Mouse (Mus musculus): ENCODE measurements around the gene Castor2. TPM values are rescaled to one million over a fixed set of nuclear protein-coding genes. Genes with fewer than 3 reads are reported as not detected.

Castor2 gene
- polyA plus RNA-seq, 1 experiment from 2014 or later: 12.8 TPM

DNA sequence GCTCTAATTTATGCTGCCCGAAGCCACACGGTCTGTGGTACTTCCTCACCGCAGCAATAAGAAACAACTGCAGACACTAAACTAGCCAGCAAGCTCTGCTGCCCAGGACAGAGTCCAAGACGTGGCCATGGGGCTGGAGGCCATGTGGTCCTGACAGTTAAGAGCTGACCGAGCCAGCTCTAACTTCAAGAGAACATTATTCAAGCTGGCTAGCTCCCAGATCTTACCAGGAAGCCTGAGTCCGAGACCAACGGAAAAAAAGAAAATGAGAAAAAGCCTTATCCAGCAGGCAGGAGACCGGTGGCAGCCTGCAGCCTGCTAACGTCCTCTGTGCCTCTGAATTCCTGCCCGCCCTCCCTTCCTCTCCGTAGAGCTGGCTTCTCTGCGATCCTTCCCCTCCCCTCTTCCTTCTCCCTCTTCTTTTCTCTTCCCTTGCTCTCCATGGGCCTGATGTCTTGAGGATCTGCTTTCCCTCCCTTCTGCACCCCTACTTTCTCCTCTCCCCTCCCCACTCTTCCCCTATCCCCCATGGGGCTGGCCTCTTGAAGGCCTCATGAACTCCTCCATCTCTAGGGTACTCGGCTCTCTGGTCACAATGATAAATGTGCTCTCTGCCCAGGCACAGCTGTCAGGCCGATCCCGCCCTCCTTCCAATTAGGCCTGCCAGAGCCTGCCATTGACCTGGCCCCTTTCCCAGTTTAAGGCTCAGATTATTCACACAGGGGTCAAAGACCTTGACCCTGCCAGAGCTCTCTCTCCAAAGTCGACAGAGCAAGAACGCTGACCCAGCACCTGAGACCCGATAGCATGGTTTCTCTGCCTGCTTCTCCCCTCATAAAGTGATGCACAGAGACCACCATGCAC is 18.6 kb upstream of the Castor2 start:
- Histone ChIP-seq H3K4me3 (replicated peaks) (no peak overlapping the region), H3K36me3 (no peaks in the 10 kb centered on the region), H3K4me1 (peaks cover 11% of the 10 kb centered on the region), H3K27ac (no peak overlapping the region), H3K9me3 (replicated peaks) (0 out of 2 replicates have a peak, but pooled peaks cover 2% of the 10 kb centered on the region), H3K4me2 (peak overlapping the region; percentile 30; the same call in 1 of the 2 replicates), H3K27me3 (no peaks in the 10 kb centered on the region), H3K9ac (no peak overlapping the region)
- WGBS: 12% methylated on average over 18 of the region's 18 CpGs
- ATAC-seq (replicated peaks; ENCODE audit: low FRiP score): peak; percentile 40; the same call in 1 of the 2 replicates

DNA sequence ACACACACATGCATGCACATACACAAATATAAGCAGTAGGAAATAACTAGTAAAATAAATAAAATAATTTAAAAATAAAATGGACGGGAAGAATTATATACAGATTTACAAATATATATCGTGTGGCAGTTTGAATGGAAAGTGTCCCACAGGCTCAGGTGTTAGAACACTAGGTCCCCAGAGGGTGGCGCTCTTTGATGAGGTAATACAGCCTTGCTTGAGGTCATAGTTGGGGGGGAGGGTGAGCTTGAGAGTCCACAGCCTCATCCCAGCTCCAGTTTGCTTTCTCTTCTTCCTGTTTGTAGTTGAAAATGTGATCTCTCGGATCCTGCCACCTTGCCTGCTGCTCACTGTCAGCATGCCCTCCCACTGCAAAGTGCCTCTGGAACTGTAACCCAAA is 14.3 kb upstream of the Castor2 start:
- Histone ChIP-seq H3K4me1 (peaks cover 11% of the 10 kb centered on the region), H3K9me3 (replicated peaks) (no peaks in the 10 kb centered on the region), H3K4me2 (no peak overlapping the region), H3K36me3 (no peaks in the 10 kb centered on the region), H3K27ac (no peak overlapping the region), H3K27me3 (no peaks in the 10 kb centered on the region), H3K9ac (no peak overlapping the region), H3K4me3 (replicated peaks) (no peak overlapping the region)
- 78% methylated on average over 4 of the region's 4 CpGs for WGBS
- ATAC-seq (replicated peaks; ENCODE audit: low FRiP score): no peak

DNA sequence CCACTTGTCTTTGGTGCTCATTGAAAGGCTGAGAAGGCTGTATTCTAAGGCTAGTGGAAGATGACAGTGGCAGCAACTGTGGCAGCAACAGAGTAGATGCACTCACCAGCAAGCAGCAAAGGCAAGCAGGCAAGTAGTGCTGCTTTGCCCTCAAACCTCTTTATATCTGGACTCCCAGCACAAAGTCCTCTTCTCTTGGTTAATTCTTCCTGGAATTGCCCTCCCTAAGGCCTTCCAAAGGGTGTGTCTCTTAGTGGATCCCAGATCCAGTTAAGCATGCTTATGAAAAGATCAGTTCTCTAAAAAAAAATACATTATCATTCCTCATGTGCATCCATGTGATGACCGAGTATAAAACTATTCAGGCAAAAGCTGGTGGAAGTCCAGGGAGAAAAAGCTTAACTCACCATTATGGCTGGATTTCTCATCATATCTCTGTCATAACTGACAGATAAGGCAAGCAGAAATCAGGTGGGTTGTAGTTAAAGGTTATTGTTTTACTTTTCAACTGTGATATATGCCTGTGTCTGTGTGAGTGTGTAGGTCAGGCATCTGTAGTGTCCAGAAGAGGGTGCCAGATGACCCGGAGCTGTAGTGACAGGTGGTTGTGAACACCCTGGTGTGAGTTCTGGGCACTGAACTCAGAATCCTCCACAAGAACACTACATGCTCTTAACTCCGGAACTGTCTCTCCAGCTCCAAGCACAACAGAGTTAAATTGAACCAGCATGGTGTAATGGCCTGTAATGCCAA is 13.4 kb upstream of the Castor2 start:
- whole genome bisulfite sequencing: 69% methylated on average over 3 of the region's 3 CpGs
- Histone ChIP-seq H3K9ac (no peak overlapping the region), H3K36me3 (no peaks in the 10 kb centered on the region), H3K27me3 (no peaks in the 10 kb centered on the region), H3K9me3 (replicated peaks) (no peaks in the 10 kb centered on the region), H3K27ac (no peak overlapping the region), H3K4me3 (replicated peaks) (no peak overlapping the region), H3K4me2 (no peak overlapping the region), H3K4me1 (peaks cover 4% of the 10 kb centered on the region)
- no peak for ATAC-seq (replicated peaks; ENCODE audit: low FRiP score)

- Histone ChIP-seq H3K9me3 (replicated peaks) (no peaks in the 10 kb centered on the region), H3K36me3 (no peaks in the 10 kb centered on the region), H3K27ac (no peak overlapping the region), H3K27me3 (no peaks in the 10 kb centered on the region), H3K4me2 (no peak overlapping the region), H3K9ac (no peak overlapping the region), H3K4me3 (replicated peaks) (no peak overlapping the region), H3K4me1 (no peaks in the 10 kb centered on the region)
- 75% methylated on average over 5 of the region's 5 CpGs for WGBS
- no peak for ATAC-seq (replicated peaks; ENCODE audit: low FRiP score)
Measured at GRCm38 (mm10) chr5:134087211-134087610, 12.3 kb upstream of the Castor2 start.

DNA sequence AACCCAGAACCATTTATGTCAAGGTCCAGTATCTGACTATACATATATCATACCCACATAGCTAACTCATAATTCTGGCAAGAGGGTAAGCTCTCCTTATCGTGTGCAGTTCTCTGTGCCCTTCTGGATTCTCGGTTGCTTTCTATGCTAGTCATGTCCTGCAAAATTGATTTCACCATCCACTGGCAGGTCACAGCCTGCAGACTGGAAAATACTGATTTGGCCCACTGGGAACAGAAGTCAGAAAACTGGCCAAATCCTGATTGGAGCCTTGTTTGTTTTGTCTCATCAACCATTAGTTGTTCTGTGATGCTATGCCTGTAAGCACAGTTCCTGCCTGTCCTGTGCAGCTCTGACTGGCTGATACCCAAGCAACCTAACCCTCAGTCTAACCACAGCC is 3.7 kb upstream of the Castor2 start:
- Histone ChIP-seq H3K4me1 (peaks cover 19% of the 10 kb centered on the region), H3K36me3 (no peaks in the 10 kb centered on the region), H3K9ac (no peak overlapping the region), H3K27me3 (no peaks in the 10 kb centered on the region), H3K4me3 (replicated peaks) (no peak overlapping the region), H3K4me2 (no peak overlapping the region), H3K9me3 (replicated peaks) (no peaks in the 10 kb centered on the region), H3K27ac (no peak overlapping the region)
- WGBS: 86% methylated on average over 2 of the region's 2 CpGs
- no peak for ATAC-seq (replicated peaks; ENCODE audit: low FRiP score)

- ATAC-seq (replicated peaks; ENCODE audit: low FRiP score): peak; percentile 13; the same call in 1 of the 2 replicates
- Histone ChIP-seq H3K36me3 (no peaks in the 10 kb centered on the region), H3K4me2 (peak overlapping the region; percentile 91), H3K9ac (peak overlapping the region; percentile 74; the same call in 1 of the 2 replicates), H3K27ac (peak overlapping the region; percentile 91), H3K9me3 (replicated peaks) (no peaks in the 10 kb centered on the region), H3K27me3 (no peaks in the 10 kb centered on the region), H3K4me3 (replicated peaks) (peak overlapping the region; percentile 75), H3K4me1 (peaks cover 40% of the 10 kb centered on the region)
- WGBS: 42% methylated on average over 13 of the region's 13 CpGs
Measured at GRCm38 (mm10) chr5:134098341-134098902, 1.1 kb upstream of the Castor2 start.

GRCm38 (mm10) chr5:134098976-134099375 is 535 bp upstream of the Castor2 start:
- H3K4me2 ChIP-seq: peak overlapping the region; percentile 91
- no peaks in the 10 kb centered on the region for H3K36me3 ChIP-seq
- peak overlapping the region; percentile 75 for H3K4me3 ChIP-seq (replicated peaks)
- peak; percentile 72 for ATAC-seq (replicated peaks; ENCODE audit: low FRiP score)
- H3K9me3 ChIP-seq (replicated peaks): no peaks in the 10 kb centered on the region
- no peaks in the 10 kb centered on the region for H3K27me3 ChIP-seq
- H3K27ac ChIP-seq: peak overlapping the region; percentile 91
- peaks cover 40% of the 10 kb centered on the region for H3K4me1 ChIP-seq
- WGBS: 0% methylated on average over 17 of the region's 17 CpGs
- peak overlapping the region; percentile 74 for H3K9ac ChIP-seq

DNA sequence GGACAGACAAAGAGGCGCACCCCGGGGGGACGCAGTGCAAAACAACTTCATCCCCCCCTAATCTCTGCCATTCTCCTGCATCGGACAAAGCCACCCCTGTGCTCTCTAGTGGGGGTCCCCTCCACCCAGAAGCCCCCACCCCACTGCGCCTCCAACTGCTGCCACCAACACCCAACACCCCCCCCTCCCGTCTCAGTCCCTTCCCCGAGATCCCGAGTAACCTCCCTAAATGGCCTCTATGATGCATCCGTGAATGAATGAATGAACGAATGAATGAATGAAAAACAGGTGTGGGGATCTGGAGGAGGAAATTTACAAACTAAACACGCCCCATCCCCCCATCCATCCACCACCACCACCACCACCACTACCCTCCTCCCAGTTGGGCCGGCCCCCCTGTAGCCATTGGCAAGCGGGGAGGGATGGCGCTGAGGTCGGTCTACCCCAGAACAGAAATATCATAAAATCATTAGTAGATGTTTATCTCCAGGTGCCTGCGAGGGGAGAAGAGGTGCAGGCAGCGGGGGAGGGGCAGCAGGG is 791 bp downstream of the Castor2 start:
- ATAC-seq (replicated peaks; ENCODE audit: low FRiP score): no peak
- Histone ChIP-seq H3K4me1 (peaks cover 40% of the 10 kb centered on the region), H3K4me3 (replicated peaks) (peak overlapping the region; percentile 75), H3K4me2 (peak overlapping the region; percentile 91), H3K9me3 (replicated peaks) (no peaks in the 10 kb centered on the region), H3K36me3 (peaks cover 1% of the 10 kb centered on the region; the same call in 1 of the 2 replicates), H3K9ac (peak overlapping the region; percentile 74), H3K27ac (0 out of 2 replicates have a peak overlapping the region, but pooled peaks have one; percentile 91), H3K27me3 (no peaks in the 10 kb centered on the region)
- 2% methylated on average over 17 of the region's 17 CpGs for WGBS

DNA sequence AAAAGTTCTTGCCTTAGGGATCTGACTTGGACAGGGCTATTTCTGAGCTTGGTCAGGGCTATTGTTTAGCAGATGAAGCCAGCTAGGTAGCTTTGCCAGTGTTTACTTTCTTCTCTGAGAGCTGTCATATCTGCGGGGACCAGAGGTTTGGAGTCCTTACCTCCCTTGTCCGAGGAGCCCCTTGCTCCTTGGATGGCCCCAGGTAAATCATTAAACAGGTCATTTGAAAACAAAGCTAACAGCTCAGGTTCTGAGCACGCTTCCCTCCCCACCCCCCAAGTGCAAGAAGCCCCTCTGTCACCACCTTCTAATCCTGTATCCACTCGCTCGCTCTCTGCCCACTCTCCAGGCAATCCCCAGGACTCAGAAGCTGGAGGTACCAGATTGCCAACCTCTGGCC is 1.8 kb downstream of the Castor2 start:
- peak overlapping the region; percentile 75 for H3K4me3 ChIP-seq (replicated peaks)
- H3K9ac ChIP-seq: peak overlapping the region; percentile 21; the same call in 1 of the 2 replicates
- peak overlapping the region; percentile 91 for H3K4me2 ChIP-seq
- H3K36me3 ChIP-seq: peaks cover 12% of the 10 kb centered on the region; the same call in 1 of the 2 replicates
- peak; percentile 8; the same call in 1 of the 2 replicates for ATAC-seq (replicated peaks; ENCODE audit: low FRiP score)
- peaks cover 40% of the 10 kb centered on the region for H3K4me1 ChIP-seq
- H3K27me3 ChIP-seq: no peaks in the 10 kb centered on the region
- 51% methylated on average over 5 of the region's 5 CpGs for WGBS
- peak overlapping the region; percentile 81 for H3K27ac ChIP-seq
- no peaks in the 10 kb centered on the region for H3K9me3 ChIP-seq (replicated peaks)

GRCm38 (mm10) chr5:134101883-134102282 is 2.4 kb downstream of the Castor2 start:
- H3K36me3 ChIP-seq: peaks cover 13% of the 10 kb centered on the region; the same call in 1 of the 2 replicates
- no peaks in the 10 kb centered on the region for H3K9me3 ChIP-seq (replicated peaks)
- WGBS: 23% methylated on average over 5 of the region's 5 CpGs
- peak overlapping the region; percentile 91 for H3K4me2 ChIP-seq
- H3K9ac ChIP-seq: peak overlapping the region; percentile 21; the same call in 1 of the 2 replicates
- ATAC-seq (replicated peaks; ENCODE audit: low FRiP score): 0 out of 2 replicates have a peak, but pooled peaks have one; percentile 12
- peaks cover 40% of the 10 kb centered on the region for H3K4me1 ChIP-seq
- H3K27ac ChIP-seq: peak overlapping the region; percentile 81
- H3K27me3 ChIP-seq: no peaks in the 10 kb centered on the region
- H3K4me3 ChIP-seq (replicated peaks): peak overlapping the region; percentile 75; the same call in 1 of the 2 replicates

- H3K9ac ChIP-seq: no peak overlapping the region
- H3K27ac ChIP-seq: no peak overlapping the region
- no peak overlapping the region for H3K4me3 ChIP-seq (replicated peaks)
- peaks cover 40% of the 10 kb centered on the region for H3K4me1 ChIP-seq
- H3K27me3 ChIP-seq: no peaks in the 10 kb centered on the region
- ATAC-seq (replicated peaks; ENCODE audit: low FRiP score): no peak
- H3K36me3 ChIP-seq: peaks cover 13% of the 10 kb centered on the region; the same call in 1 of the 2 replicates
- H3K9me3 ChIP-seq (replicated peaks): no peaks in the 10 kb centered on the region
- 77% methylated on average over 6 of the region's 6 CpGs for WGBS
- H3K4me2 ChIP-seq: no peak overlapping the region
Measured at GRCm38 (mm10) chr5:134102720-134103119, 3.2 kb downstream of the Castor2 start.

Measured in kidney, embryonic 15.5 days (tissue).